Mouse (Mus musculus) adipocyte (in vitro differentiated cells): ENCODE measurements around the gene Irs1.

Experiments used
- DNase-seq: peaks from one replicate; pipeline ENCODE4 v3.0.0-alpha.2; 2016; ENCODE audit warnings: low spot score

The Irs1 gene

GRCm38 (mm10) chr1:82288421-82288990, 2.7 kb downstream of the Irs1 start:
- no peak for DNase-seq

GRCm38 (mm10) chr1:82287776-82288325, 3.4 kb downstream of the Irs1 start:
- no peak for DNase-seq

GRCm38 (mm10) chr1:82287052-82287775, 4.0 kb downstream of the Irs1 start:
- peak; percentile 43 for DNase-seq

- peak; percentile 65 for DNase-seq
These were observed 4.8 kb downstream of the Irs1 start for GRCm38 (mm10) chr1:82286190-82287051.

- peak; percentile 78 for DNase-seq
These were observed 5.6 kb downstream of the Irs1 start for GRCm38 (mm10) chr1:82285461-82286189.

GRCm38 (mm10) chr1:82284403-82284802, 6.8 kb downstream of the Irs1 start:
- DNase-seq = peak; percentile 49

- DNase-seq = peak; percentile 79
These were observed 7.3 kb downstream of the Irs1 start for GRCm38 (mm10) chr1:82283901-82284301.

- DNase-seq = peak; percentile 90
These were observed 8.1 kb downstream of the Irs1 start for GRCm38 (mm10) chr1:82282992-82283611.

GRCm38 (mm10) chr1:82281823-82282222, 9.4 kb downstream of the Irs1 start:
- no peak for DNase-seq

- DNase-seq = no peak
These were observed 11.4 kb downstream of the Irs1 start for GRCm38 (mm10) chr1:82279768-82280167.

- no peak for DNase-seq
These were observed 16.9 kb downstream of the Irs1 start for GRCm38 (mm10) chr1:82274361-82274760.

- no peak for DNase-seq
These were observed 17.7 kb downstream of the Irs1 start for GRCm38 (mm10) chr1:82273529-82273928.

GRCm38 (mm10) chr1:82272231-82272630, 19.0 kb downstream of the Irs1 start:
- DNase-seq = no peak

GRCm38 (mm10) chr1:82267547-82267946, 23.7 kb downstream of the Irs1 start:
- DNase-seq = no peak

GRCm38 (mm10) chr1:82262331-82262730, 28.9 kb downstream of the Irs1 start:
- DNase-seq = no peak

GRCm38 (mm10) chr1:82261638-82262037, 29.6 kb downstream of the Irs1 start:
- DNase-seq = no peak

GRCm38 (mm10) chr1:82261053-82261618, 30.1 kb downstream of the Irs1 start:
- DNase-seq = no peak

- peak; percentile 50 for DNase-seq
These were observed 31.2 kb downstream of the Irs1 start for GRCm38 (mm10) chr1:82260055-82260454.

- DNase-seq = no peak
These were observed 32.9 kb downstream of the Irs1 start for GRCm38 (mm10) chr1:82258331-82258730.

- no peak for DNase-seq
These were observed 33.8 kb downstream of the Irs1 start for GRCm38 (mm10) chr1:82257457-82257856.
